Mouse (Mus musculus) c-Kit-negative CD71-positive TER-119-positive erythroid progenitor cells, embryonic 14.5 days (primary cell): Measurements from ENCODE around the gene Sirt6.
A peak's percentile ranks its signal among the peaks of the same experiment; 100 is the strongest.

ENCODE experiments used
- DNase-seq: peaks from one replicate; pipeline ENCODE4 v3.0.0-alpha.2; 2013; ENCODE audit warnings: low read depth, low spot score

Gene Sirt6

GRCm38 (mm10) chr10:81626101-81626993, 1.2 kb downstream of the Sirt6 start:
- no peak for DNase-seq

GRCm38 (mm10) chr10:81623441-81623840, 4.2 kb downstream of the Sirt6 start:
- DNase-seq: no peak

GRCm38 (mm10) chr10:81620786-81621185, 6.8 kb downstream of the Sirt6 start:
- no peak for DNase-seq

- DNase-seq: no peak
Measured at GRCm38 (mm10) chr10:81619976-81620375, 7.6 kb downstream of the Sirt6 start.

- no peak for DNase-seq
Measured at GRCm38 (mm10) chr10:81615486-81615885, 12.1 kb downstream of the Sirt6 start.

GRCm38 (mm10) chr10:81612779-81613178, 14.8 kb downstream of the Sirt6 start:
- no peak for DNase-seq

GRCm38 (mm10) chr10:81608308-81608707, 19.3 kb downstream of the Sirt6 start:
- DNase-seq: no peak

- DNase-seq: peak; percentile 94
Measured at GRCm38 (mm10) chr10:81605974-81606751, 21.4 kb downstream of the Sirt6 start, which contains the start of gene BC025920. Gene BC025920 (plus strand): TSS chr10:81606270.

- no peak for DNase-seq
Measured at GRCm38 (mm10) chr10:81605666-81605973, 22.0 kb downstream of the Sirt6 start.

GRCm38 (mm10) chr10:81604968-81605665, 22.5 kb downstream of the Sirt6 start:
- peak; percentile 78 for DNase-seq

GRCm38 (mm10) chr10:81604019-81604967, 23.3 kb downstream of the Sirt6 start:
- no peak for DNase-seq

- DNase-seq: peak; percentile 17
Measured at GRCm38 (mm10) chr10:81602741-81603151, 24.9 kb downstream of the Sirt6 start.

GRCm38 (mm10) chr10:81601396-81601905, 26.1 kb downstream of the Sirt6 start:
- DNase-seq: no peak

GRCm38 (mm10) chr10:81600738-81601203, 26.8 kb downstream of the Sirt6 start, which contains the start of gene Tle6:
Gene Tle6 (minus strand): TSS chr10:81601073.
- peak; percentile 81 for DNase-seq

- no peak for DNase-seq
Measured at GRCm38 (mm10) chr10:81600096-81600495, 27.5 kb downstream of the Sirt6 start.

GRCm38 (mm10) chr10:81599630-81600029, 28.0 kb downstream of the Sirt6 start:
- DNase-seq: no peak

- no peak for DNase-seq
Measured at GRCm38 (mm10) chr10:81598871-81599270, 28.7 kb downstream of the Sirt6 start.

GRCm38 (mm10) chr10:81598342-81598741, 29.3 kb downstream of the Sirt6 start:
- DNase-seq: no peak

- DNase-seq: no peak
Measured at GRCm38 (mm10) chr10:81597137-81597950, 30.3 kb downstream of the Sirt6 start.

- no peak for DNase-seq
Measured at GRCm38 (mm10) chr10:81596611-81597010, 31.0 kb downstream of the Sirt6 start.
